Mouse (Mus musculus): ENCODE data around the gene Nfasc.
A peak's percentile ranks its signal among the peaks of the same experiment; 100 is the strongest.

The Nfasc gene

DNA sequence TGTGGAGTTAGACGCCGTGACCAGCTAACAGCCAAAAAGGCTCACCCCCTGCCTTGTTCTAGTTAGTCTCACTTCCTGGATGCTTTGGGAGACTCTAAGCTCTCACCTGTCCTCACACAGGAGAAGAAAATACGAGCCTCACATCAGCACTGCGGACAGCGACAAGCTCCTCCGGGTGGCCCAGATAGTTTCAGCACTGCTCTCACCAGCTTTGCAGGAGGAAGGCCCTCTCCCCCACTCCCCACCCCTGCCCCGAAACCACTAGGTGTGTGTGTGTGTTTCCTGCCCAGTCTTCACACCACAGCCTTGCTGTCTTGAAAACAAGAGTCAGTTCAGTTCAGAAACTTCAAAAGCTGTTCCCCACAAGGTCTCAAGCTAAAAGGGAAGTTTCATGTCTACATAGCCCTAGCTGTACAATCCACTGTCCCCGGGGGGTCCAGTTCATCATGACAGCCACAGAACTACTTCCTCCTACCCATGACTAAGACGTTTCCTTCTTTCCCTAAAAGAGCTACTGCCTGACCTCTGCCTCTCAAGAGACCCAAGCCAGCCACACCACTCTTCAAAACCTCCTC, 7.6 kb downstream of the Nfasc start:
- no peak for DNase-seq (ENCODE audit: low read depth, low spot score)

DNA sequence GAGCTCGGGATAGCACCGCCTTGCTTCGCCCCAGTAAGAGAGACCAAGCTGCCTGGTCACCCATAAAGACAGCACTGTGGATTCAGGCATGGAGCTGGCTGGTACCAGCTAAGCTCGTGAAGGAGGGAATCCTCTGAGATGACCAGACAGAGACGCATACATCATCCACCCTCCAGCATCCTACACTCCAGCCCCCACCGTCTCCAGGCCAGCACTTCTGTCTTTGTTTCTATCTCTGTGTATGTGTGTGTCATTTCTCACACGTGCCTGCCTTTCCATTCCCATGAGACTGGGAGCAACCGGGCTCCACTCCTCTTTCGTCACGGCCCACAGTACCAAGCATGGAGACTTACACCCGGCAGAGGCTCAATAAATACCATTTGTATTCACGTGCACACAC, 9.3 kb downstream of the Nfasc start:
- DNase-seq (ENCODE audit: low read depth, low spot score), result no peak

GRCm38 (mm10) chr1:132727548-132727947, 14.0 kb downstream of the Nfasc start:
- DNase-seq (ENCODE audit: low read depth, low spot score), result no peak

DNA sequence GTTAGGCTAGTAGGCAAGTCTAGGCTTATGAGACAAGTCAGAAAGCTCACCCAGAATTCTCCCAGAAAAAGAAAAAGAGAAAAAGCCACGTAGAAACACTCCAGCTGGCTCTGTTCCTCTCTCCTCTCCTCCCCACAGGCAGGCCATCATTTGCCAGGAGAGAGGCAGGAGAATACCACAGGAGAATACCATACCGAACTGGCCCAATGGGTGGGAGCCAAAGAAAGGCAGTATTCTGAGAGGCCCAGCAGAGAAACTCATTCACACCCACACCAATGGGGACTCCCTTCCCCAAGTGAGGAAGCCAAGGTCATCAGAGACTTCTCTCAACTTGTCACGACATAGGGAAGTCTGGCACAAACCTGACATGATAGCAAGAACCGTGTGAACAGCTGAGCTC, 19.2 kb downstream of the Nfasc start:
- no peak for DNase-seq (ENCODE audit: low read depth, low spot score)

- DNase-seq (ENCODE audit: low read depth, low spot score), result no peak
Measured at GRCm38 (mm10) chr1:132721266-132721665, 20.3 kb downstream of the Nfasc start.

DNA sequence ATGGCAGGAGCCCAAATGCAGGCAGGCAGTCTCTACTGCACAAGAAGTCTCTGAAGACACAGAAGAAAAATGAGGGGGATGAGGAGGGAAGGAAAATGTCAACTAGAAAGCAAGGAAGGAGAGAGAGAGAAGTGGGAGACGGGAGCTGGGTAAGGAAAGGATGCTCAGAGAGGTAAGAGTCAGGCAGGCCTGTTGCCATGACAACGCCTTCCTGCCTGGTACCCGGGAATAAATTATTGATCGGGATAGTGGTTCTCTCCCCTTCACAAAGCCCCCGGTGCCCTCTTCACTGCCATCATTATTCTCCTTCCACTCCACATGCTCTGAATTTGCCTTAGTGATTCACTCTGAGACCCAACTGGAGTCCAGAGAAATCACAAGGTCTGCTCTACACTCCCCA, 23.4 kb downstream of the Nfasc start:
- no peak for DNase-seq (ENCODE audit: low read depth, low spot score)

DNA sequence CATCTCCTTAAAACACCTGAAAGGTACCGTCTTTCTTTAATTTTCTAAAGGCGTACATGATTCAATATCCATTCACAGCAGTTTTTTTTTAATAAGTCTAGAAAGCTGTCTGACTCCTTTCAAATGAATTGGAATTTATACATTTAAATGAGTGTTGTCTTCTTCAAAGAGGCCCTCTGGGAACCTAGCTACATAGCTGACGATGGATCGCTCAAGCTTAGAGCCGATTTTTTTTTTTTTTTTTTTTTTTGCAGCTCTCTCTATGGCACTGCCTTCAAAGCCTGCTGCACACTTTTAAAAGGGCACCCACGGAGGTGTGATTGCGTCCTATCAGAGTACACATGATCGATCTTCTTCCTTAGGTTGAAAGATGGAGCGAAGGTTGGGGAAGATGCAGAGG, 26.6 kb downstream of the Nfasc start:
- DNase-seq (ENCODE audit: low read depth, low spot score), result no peak

- DNase-seq (ENCODE audit: low read depth, low spot score), result no peak
Measured at GRCm38 (mm10) chr1:132709419-132709818, 32.2 kb downstream of the Nfasc start.

DNA sequence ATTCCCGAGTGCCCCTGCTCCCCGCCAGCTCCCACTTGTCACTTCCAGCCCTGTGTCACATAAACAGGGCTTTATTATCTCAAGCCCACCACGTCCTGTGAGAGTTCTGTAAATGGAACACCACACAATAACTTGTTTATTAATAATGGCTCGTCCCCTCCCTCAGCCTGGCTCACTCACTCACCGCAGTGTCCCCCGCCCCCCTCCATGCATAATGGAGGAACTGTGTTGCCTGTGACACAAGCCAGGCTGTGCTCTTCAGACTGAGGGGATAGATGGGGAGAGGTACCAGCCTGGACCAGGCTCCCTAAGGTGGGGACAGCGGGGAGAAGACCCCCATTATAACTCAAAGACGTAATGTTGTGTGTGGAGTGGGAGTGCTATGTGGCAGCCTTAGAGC, 34.3 kb downstream of the Nfasc start:
- no peak for DNase-seq (ENCODE audit: low read depth, low spot score)

DNA sequence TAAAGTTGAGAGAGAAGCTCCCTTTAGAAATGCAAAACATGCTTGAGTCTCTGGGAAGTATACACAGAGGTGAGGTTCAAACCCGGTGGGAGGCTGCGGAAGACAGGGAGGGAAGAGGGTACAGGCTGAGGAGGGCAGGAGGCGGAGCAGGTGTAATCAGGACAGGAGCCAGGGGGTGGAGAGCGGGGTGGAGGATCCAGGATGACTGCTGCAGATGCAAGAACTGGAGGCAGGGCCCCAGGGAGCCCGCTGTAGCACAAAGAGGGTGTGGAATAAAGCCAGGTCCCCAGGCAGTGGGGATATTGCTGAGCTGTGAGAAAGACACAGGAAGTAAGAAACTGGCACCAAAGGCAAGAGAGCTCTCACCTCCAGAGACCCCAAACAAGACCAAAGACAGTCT, 38.1 kb downstream of the Nfasc start:
- DNase-seq (ENCODE audit: low read depth, low spot score), result no peak

- no peak for DNase-seq (ENCODE audit: low read depth, low spot score)
Measured at GRCm38 (mm10) chr1:132696926-132697325, 44.7 kb downstream of the Nfasc start.

DNA sequence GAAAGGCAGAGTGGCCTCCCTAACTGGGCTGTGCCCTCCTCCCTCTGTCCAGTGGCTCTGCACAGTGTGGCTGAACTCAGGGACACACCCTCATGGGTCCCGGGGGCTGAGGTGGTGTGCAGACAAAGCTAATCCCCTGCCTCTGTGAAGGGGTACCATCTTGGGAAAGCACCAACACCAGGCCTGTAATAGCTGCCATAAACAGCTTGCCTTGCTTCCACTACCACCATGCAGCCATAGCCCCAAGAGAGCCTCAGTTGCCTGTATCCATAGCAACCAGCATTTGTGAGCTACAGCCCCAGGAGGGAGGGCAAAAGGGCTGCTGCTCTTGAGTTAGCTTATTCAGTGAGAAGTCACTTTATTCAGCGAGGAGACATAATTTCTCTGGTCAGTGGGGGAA, 45.4 kb downstream of the Nfasc start:
- DNase-seq (ENCODE audit: low read depth, low spot score), result no peak

DNA sequence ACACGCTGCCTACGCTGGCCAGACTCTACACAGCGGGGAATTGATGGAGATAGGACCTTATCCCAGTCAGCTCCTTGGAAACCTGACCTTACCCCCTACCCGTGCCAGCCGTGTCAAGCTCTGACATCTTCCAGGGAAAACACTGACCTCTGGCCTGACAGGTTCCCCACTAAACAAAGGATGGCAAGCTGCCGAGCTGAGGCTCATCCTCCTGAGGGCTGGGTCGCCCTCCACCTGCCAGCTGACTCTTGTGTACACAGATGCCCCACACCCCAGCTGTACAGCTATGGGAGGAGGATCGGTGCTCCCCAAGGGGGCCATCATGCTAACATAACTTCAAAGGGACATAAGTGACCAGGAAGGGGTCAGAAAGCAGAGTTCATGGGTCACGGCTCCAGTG, 47.6 kb downstream of the Nfasc start:
- DNase-seq (ENCODE audit: low read depth, low spot score), result no peak

DNA sequence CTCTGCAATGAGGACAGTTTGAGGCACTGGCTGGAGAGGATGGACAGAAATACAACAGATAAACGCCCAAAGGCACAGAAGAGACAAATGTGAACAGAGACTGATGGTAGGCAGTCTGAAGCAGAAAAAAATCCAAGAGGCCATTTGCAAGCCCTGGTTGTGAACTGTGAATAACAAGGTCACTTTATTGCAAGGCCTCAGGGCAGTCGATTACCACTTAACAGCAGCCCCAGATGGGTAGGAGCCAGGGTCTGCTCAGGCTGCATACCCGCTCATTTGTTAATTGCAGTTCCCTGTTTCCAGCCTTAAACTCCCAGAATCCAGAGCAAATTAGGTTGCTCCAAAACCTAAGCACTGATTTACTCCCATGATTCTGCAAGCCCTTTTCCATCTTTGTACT, 52.4 kb downstream of the Nfasc start:
- no peak for DNase-seq (ENCODE audit: low read depth, low spot score)

- no peak for DNase-seq (ENCODE audit: low read depth, low spot score)
Measured at GRCm38 (mm10) chr1:132678935-132679334, 62.7 kb downstream of the Nfasc start.

- peak; percentile 29 for DNase-seq (ENCODE audit: low read depth, low spot score)
Measured at GRCm38 (mm10) chr1:132678076-132678475, 63.5 kb downstream of the Nfasc start.

DNA sequence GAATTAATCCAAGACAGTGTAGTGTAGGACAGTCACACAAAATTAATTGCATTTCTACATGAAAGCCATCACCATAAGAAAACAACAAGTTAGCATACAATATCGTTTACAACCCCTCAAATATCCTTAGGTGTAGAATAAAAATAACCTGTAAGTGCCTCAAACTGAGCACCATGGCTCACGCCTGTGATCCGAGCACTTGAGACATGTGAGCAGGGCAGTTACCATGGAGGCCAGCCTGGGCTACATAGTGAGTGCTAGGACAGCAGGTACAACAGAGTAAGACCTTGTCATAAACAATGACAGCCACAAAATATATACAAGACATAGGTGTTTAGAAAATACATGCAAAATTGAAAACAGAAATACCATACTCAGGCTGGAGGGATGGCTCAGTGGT, 68.9 kb downstream of the Nfasc start:
- DNase-seq (ENCODE audit: low read depth, low spot score), result no peak

DNA sequence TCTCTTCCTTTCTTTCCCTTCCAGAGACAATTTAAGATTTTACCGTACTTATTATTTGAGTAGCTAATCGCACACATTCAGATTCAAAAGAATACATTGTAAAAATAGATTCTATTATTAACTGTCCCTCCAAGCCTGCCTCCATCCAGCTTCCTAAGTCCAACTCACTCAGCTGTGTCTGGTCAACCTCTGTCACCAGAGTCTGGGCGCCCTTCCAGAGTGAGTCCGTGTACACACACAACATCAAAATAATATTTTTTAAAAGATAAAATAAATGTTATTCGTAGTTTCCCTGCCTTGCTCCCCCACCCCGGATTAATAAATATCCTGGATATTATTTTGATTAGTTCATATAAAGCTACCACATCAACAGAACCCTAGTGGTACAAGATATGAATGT, 72.4 kb downstream of the Nfasc start:
- no peak for DNase-seq (ENCODE audit: low read depth, low spot score)

DNA sequence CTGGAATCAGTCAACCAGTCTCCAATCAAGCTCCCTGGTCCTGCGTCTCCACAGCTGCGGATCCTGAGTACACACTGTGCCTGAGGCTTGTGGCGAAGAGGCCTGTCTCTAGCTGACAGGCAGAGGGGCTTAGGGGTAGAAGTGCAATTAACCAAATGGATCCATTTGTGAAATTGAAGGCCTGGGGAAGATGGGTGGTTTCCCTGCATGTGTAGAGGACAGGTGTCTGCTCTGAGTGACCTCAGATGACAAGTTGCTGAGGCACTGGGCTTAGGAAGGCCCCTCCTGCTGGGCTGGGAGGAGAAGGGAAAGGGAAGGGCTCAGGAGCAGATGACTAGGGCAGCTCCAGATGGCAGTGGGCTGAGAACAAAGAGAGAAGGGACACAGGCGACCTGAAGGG, 81.2 kb downstream of the Nfasc start:
- no peak for DNase-seq (ENCODE audit: low read depth, low spot score)

GRCm38 (mm10) chr1:132659604-132660003, 82.0 kb downstream of the Nfasc start:
- no peak for DNase-seq (ENCODE audit: low read depth, low spot score)

DNA sequence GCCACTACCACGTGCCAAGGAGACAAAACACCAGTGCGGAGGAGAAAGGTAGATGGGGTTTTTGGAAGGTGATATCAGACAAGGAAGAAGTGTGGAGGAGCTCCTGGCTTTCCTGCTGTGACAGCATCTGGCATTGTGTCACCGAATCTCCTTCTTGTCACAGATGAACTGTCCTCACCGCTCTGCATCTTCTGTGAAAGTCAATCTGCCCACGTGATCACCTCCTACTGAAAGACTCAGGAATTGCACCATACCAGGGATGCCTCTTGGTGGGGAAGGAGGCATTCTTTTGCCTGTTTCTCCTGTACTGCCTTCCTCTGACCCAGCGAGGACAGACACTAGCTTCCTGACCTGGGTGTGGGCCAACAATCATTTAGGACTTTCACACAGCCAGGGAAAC, 86.0 kb downstream of the Nfasc start:
- no peak for DNase-seq (ENCODE audit: low read depth, low spot score)

DNA sequence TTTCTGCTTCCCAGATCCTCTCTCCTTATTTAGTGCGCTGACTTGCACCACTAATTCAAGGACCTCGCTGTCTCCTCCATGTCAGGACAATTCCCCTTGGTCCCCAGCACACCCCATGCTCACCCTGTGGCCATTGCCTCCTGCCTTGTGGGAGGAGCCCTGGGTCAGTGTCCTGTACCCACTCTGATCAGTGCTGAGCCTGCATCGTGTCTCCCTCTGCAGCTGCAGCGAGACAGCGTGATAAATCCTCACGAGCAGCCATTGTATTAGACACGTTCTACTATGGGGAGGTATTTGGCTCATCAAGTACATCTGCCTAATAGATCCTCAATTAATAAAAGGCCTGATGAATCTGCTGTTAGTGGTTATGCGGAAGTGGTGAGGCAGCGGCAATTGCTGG, 86.8 kb downstream of the Nfasc start:
- DNase-seq (ENCODE audit: low read depth, low spot score), result no peak

DNA sequence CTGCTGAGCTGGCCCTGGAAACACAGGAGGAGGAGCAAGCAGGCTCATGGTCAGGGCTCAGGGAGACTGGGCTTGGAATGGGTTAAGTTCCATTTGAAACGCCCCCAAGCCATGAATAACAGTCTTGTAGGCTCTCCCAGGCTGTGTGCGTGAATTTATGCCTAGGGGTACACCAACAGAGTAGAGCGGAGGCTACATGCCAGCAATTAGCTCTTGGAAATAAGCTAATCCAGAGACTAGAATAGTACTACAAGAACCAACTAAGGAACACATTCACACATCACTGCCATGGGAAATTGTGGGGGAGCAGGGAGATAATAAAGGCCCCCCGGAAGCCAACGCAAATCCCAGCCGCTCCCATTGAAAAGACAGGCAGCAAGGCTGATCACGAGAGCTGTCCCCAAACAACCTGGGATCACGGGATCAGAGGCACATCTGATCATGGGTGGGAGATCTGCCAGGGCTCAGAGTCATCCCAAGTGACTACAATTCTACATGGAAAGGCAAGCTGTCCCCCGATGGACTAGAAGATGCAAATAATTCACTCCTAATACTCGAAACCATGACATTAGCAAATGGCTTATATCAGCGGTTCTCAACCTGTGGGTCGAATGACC, 87.6 kb downstream of the Nfasc start:
- DNase-seq (ENCODE audit: low read depth, low spot score), result no peak

- no peak for DNase-seq (ENCODE audit: low read depth, low spot score)
Measured at GRCm38 (mm10) chr1:132653161-132653560, 88.4 kb downstream of the Nfasc start.
